21 mouse cellular contexts compared by ENCODE assay signal in the genomic region with DNA sequence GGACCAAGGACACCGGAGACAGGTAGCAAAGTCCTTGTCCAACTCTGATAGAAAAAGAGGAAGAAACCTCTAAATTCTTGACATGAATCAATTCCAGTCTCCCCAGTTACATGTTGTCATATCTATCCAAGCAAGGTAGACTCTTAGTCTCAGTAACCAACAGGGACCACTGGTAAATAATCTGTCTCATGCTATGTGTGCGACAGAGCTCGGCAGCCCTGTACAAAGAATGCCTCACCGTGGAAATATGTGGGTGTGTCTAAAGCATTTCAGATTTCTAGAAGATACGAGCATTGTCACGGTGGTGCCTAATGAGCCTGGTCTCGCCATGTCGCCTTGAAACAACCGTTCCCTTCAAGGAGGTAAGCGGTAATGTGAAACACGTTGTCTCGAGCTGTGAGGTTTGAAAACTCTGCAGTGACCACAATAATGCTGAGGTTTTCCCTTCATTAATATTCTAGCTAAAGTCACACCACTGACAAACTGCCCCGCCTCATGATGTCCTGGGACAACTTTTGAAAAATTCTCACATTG.
"Had no signal": no experiment of that assay in that cellular context is flagged by ENCODE, and none has a peak within 500 bp of the region (broad histone marks: within the 10 kb centered on the region; RNA-seq: fewer than 3 reads in every experiment).

No protein-coding gene starts in this region.

- H3K9me3 ChIP-seq: heart, embryonic 12.5 days; hindbrain, embryonic 13.5 days; hindbrain, embryonic 15.5 days; limb, embryonic 13.5 days; limb, embryonic 15.5 days; liver, embryonic 12.5 days had no signal

- DNase-seq: gastrocnemius, postnatal 14 days; gastrocnemius, postnatal 36 days; heart, adult 18-20 months; heart, postnatal 14 days; heart, postnatal 36 days; kidney, adult 11 months; kidney, adult 8-10 months; kidney, postnatal 14 days; kidney, postnatal 36 days; layer of hippocampus, adult 9-11 months; layer of hippocampus, postnatal 36 days; left cerebral cortex, postnatal 4 days had no signal

- H3K4me3 ChIP-seq: heart, embryonic 12.5 days; hindbrain, embryonic 13.5 days; hindbrain, embryonic 15.5 days; limb, embryonic 13.5 days; limb, embryonic 15.5 days; liver, embryonic 12.5 days had no signal

- H3K4me2 ChIP-seq: heart, embryonic 12.5 days; hindbrain, embryonic 13.5 days; hindbrain, embryonic 15.5 days; limb, embryonic 13.5 days; limb, embryonic 15.5 days; liver, embryonic 12.5 days had no signal

- H3K27me3 ChIP-seq: heart, embryonic 12.5 days; hindbrain, embryonic 13.5 days; hindbrain, embryonic 15.5 days; limb, embryonic 13.5 days; limb, embryonic 15.5 days; liver, embryonic 12.5 days had no signal

- H3K4me1 ChIP-seq: hindbrain, embryonic 15.5 days; limb, embryonic 13.5 days; limb, embryonic 15.5 days; liver, embryonic 12.5 days had no signal

- H3K27ac ChIP-seq: hindbrain, embryonic 13.5 days; hindbrain, embryonic 15.5 days; hindbrain, postnatal 0 days; limb, embryonic 13.5 days; limb, embryonic 15.5 days; liver, embryonic 12.5 days; liver, embryonic 14.5 days had no signal

- H3K36me3 ChIP-seq: heart, embryonic 12.5 days; hindbrain, embryonic 13.5 days; hindbrain, embryonic 15.5 days; limb, embryonic 13.5 days; limb, embryonic 15.5 days; liver, embryonic 12.5 days had no signal

- ATAC-seq: hindbrain, postnatal 0 days; intestine, embryonic 16.5 days; liver, embryonic 12.5 days had no signal

- H3K9ac ChIP-seq: heart, embryonic 12.5 days; hindbrain, embryonic 13.5 days; hindbrain, embryonic 15.5 days; limb, embryonic 13.5 days; limb, embryonic 15.5 days; liver, embryonic 12.5 days; liver, embryonic 14.5 days had no signal
